Comparison of ENCODE assay signal across 11 mouse cellular contexts in the genomic region with DNA sequence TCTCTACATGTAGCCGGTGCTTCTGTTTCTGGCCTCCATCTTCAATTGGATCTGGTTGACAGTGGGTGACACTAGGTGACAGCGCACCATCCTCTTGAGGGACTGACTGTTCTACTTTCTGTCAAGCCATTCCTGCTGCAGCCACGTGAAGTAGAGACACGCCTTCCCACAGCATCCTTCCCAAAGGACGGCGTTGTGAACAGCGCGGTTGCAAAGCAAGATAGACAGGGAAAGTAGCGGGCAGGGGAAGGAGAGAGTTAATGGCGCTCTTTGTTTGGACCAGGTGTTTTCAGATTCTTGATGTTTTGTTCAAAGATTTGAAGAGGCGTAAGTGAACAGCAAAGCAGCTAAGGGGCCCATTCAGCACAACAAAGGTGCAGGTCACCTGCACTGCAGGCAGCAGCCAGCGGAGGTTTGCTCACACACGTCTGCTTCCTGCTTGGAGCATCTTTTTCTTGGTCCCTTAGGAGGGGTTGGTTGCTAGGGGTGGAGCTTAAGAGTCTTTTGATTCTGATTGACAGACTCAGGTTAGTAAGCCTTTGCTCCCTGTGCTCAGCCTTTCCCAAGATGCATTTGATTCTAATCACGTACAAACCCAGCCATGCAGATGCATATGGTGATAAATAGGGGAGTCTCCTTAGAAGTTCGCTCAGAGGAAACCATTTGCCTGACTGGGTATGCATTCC. TPM values are rescaled to one million over a fixed set of nuclear protein-coding genes. Genes with fewer than 3 reads are reported as not detected.
DNase-seq lines count a peak whose midpoint lies in the region; ATAC-seq and TF ChIP-seq lines count a peak whose summit lies in the region.
"Had no signal": no experiment of that assay in that cellular context is flagged by ENCODE, and none has a peak within 500 bp of the region (broad histone marks: within the 10 kb centered on the region; RNA-seq: fewer than 3 reads in every experiment).

No protein-coding gene starts in this region.

- H3K4me1 ChIP-seq in E14TG2a.4 (replicated peaks; ENCODE audit: low read depth, low read length), result peaks cover 45% of the 10 kb centered on the region
- peaks cover 11% of the 10 kb centered on the region for H3K4me1 ChIP-seq in forebrain, embryonic 14.5 days (ENCODE audit: control insufficient read depth, insufficient read depth, low read length)
- peaks cover 9% of the 10 kb centered on the region; the same call in 1 of the 2 replicates for H3K4me1 ChIP-seq in midbrain, embryonic 11.5 days (ENCODE audit: control insufficient read depth, insufficient read depth, low read length)
- H3K4me1 ChIP-seq in lung, postnatal 0 days (ENCODE audit: insufficient read depth, low read depth, low read length), result no peaks in the 10 kb centered on the region
- H3K4me1 ChIP-seq: liver, embryonic 12.5 days had no signal

- H3K36me3 ChIP-seq in E14TG2a.4 (ENCODE audit: insufficient read depth, low read length), result no peaks in the 10 kb centered on the region
- no peaks in the 10 kb centered on the region for H3K36me3 ChIP-seq in forebrain, embryonic 14.5 days (ENCODE audit: control insufficient read depth, insufficient read depth, low read length)
- no peaks in the 10 kb centered on the region for H3K36me3 ChIP-seq in midbrain, embryonic 11.5 days (ENCODE audit: control insufficient read depth, insufficient read depth, low read length)
- H3K36me3 ChIP-seq in lung, postnatal 0 days (ENCODE audit: insufficient read depth, low read length), result no peaks in the 10 kb centered on the region
- H3K36me3 ChIP-seq: liver, embryonic 12.5 days had no signal

- 16% methylated on average over 15 of the region's 15 CpGs for WGBS in forebrain, embryonic 14.5 days
- 24% methylated on average over 15 of the region's 15 CpGs for WGBS in midbrain, embryonic 11.5 days
- WGBS in lung, postnatal 0 days, result 47% methylated on average over 15 of the region's 15 CpGs

- H3K4me2 ChIP-seq in forebrain, embryonic 14.5 days (ENCODE audit: low read length), result peak overlapping the region; percentile 40
- H3K4me2 ChIP-seq in midbrain, embryonic 11.5 days, result peak overlapping the region; percentile 29
- no peak overlapping the region for H3K4me2 ChIP-seq in lung, postnatal 0 days (replicated peaks; ENCODE audit: low read depth, low read length)
- H3K4me2 ChIP-seq: liver, embryonic 12.5 days had no signal

- H3K9me3 ChIP-seq in E14TG2a.4 (ENCODE audit: low read length), result no peaks in the 10 kb centered on the region
- H3K9me3 ChIP-seq in forebrain, embryonic 14.5 days (replicated peaks; ENCODE audit: control insufficient read depth, low read length), result no peaks in the 10 kb centered on the region
- H3K9me3 ChIP-seq in midbrain, embryonic 11.5 days (ENCODE audit: control insufficient read depth, low read length), result no peaks in the 10 kb centered on the region
- H3K9me3 ChIP-seq in lung, postnatal 0 days (ENCODE audit: low read length), result no peaks in the 10 kb centered on the region
- H3K9me3 ChIP-seq: liver, embryonic 12.5 days had no signal

- TF ChIP-seq CTCF in E14TG2a.4 (conservative IDR thresholded peaks at IDR 0.05; ENCODE audit: low read length), result no peak
- TF ChIP-seq CTCF in lung, postnatal 0 days (IDR thresholded peaks at IDR 0.05), result no peak

- ATAC-seq in forebrain, embryonic 14.5 days, result peak; percentile 93
- peak; percentile 89 for ATAC-seq in midbrain, embryonic 11.5 days (ENCODE audit: low FRiP score)
- ATAC-seq in lung, postnatal 0 days, result no peak
- ATAC-seq: liver, embryonic 12.5 days had no signal

- H3K4me3 ChIP-seq in E14TG2a.4 (replicated peaks; ENCODE audit: low read length), result peak overlapping the region; percentile 39; the same call in 1 of the 2 replicates
- H3K4me3 ChIP-seq in forebrain, embryonic 14.5 days (ENCODE audit: low read depth, low read length), result 0 out of 2 replicates have a peak overlapping the region, but pooled peaks have one; percentile 10
- H3K4me3 ChIP-seq in midbrain, embryonic 11.5 days (ENCODE audit: low read depth, low read length), result no peak overlapping the region
- no peak overlapping the region for H3K4me3 ChIP-seq in lung, postnatal 0 days (ENCODE audit: low read depth, low read length)
- H3K4me3 ChIP-seq: liver, embryonic 12.5 days had no signal

- peak; percentile 89 for DNase-seq in ZHBTc4 (ENCODE audit: low read depth, low spot score)
- DNase-seq in forebrain, embryonic 14.5 days (ENCODE audit: low spot score), result peak; percentile 88
- DNase-seq in midbrain, embryonic 11.5 days (ENCODE audit: low spot score, missing footprints), result peak; percentile 88
- no peak for DNase-seq in frontal cortex, postnatal 36 days (ENCODE audit: low spot score in 2 of 2)
- no peak for DNase-seq in spleen, adult 18-20 months
- no peak for DNase-seq in adrenal gland, adult 2 months
- no peak for DNase-seq in lung, postnatal 0 days (ENCODE audit: low spot score)
- DNase-seq: kidney, postnatal 14 days had no signal

- H3K9ac ChIP-seq in forebrain, embryonic 14.5 days (ENCODE audit: low read length), result peak overlapping the region; percentile 21; the same call in 1 of the 2 replicates
- no peak overlapping the region for H3K9ac ChIP-seq in midbrain, embryonic 11.5 days (ENCODE audit: low read length)
- H3K9ac ChIP-seq in lung, postnatal 0 days (replicated peaks; ENCODE audit: low read depth), result no peak overlapping the region
- H3K9ac ChIP-seq: liver, embryonic 12.5 days had no signal

- H3K27me3 ChIP-seq in E14TG2a.4 (ENCODE audit: insufficient read depth, low read length), result peaks cover 13% of the 10 kb centered on the region
- no peaks in the 10 kb centered on the region for H3K27me3 ChIP-seq in forebrain, embryonic 14.5 days (replicated peaks; ENCODE audit: control insufficient read depth, insufficient read depth, low read length)
- H3K27me3 ChIP-seq in midbrain, embryonic 11.5 days (ENCODE audit: control insufficient read depth, insufficient read depth, low read length), result no peaks in the 10 kb centered on the region
- H3K27me3 ChIP-seq in lung, postnatal 0 days (replicated peaks; ENCODE audit: insufficient read depth, low read length), result no peaks in the 10 kb centered on the region
- H3K27me3 ChIP-seq: CH12.LX had no signal

- TF ChIP-seq EP300 in lung, postnatal 0 days (IDR thresholded peaks at IDR 0.05), result no peak

- H3K27ac ChIP-seq in forebrain, embryonic 14.5 days (ENCODE audit: low read depth, low read length), result 0 out of 2 replicates have a peak overlapping the region, but pooled peaks have one; percentile 35
- no peak overlapping the region for H3K27ac ChIP-seq in midbrain, embryonic 11.5 days (ENCODE audit: low read depth, low read length)
- H3K27ac ChIP-seq in lung, postnatal 0 days (ENCODE audit: low read length), result no peak overlapping the region
- H3K27ac ChIP-seq: liver, embryonic 12.5 days had no signal

RNA-seq across cellular contexts. Expression of a gene that starts 29.7 kb away (rescaled TPM):
- 3.7 and 5.2 TPM in 2 replicates for polyA plus RNA-seq in forebrain, embryonic 14.5 days (2014; fragmentation: Nextera tagmentation; extraction: Ambion mirVana)
- polyA plus RNA-seq in midbrain, embryonic 11.5 days (2014; fragmentation: Nextera tagmentation; extraction: Ambion mirVana), result 3.4 and 3.8 TPM in 2 replicates
- total RNA-seq in adrenal gland, adult 2 months (2021), result 10 to 100 TPM; 37.2 to 53.2 TPM
- polyA plus RNA-seq in adrenal gland, adult 2 months (2012; rRNA removed), result 14.2 and 17.6 TPM in 2 replicates
- polyA plus RNA-seq in lung, postnatal 0 days (2015; fragmentation: Nextera tagmentation; extraction: Ambion mirVana), result 2.1 TPM in 2 replicates

Comparison
In these comparisons a context has a peak if more than half of its experiments do, and no peak if none do; other contexts are left out.
1. H3K4me3 ChIP-seq: peak in E14TG2a.4 (single experiment) and forebrain, embryonic 14.5 days (single experiment); none in midbrain, embryonic 11.5 days (single experiment) and lung, postnatal 0 days (single experiment).
2. DNase-seq: peak in ZHBTc4 (single experiment), forebrain, embryonic 14.5 days (single experiment) and midbrain, embryonic 11.5 days (single experiment); none in frontal cortex, postnatal 36 days (0 of 2), spleen, adult 18-20 months (0 of 2), adrenal gland, adult 2 months (single experiment) and lung, postnatal 0 days (single experiment).